Mouse (Mus musculus) forebrain, embryonic 14.5 days (tissue): ENCODE measurements at regions not wholly inside any gene's neighbourhood (a gene's known extent, or its start where the extent isn't known, plus 50 kb on each side); places are given as distances from the start of the nearest gene placed in this dataset.

Experiments
- ATAC-seq: fragments of 200-750 bp; cut with Nextera tagmentation; 2 replicates; pipeline ENCODE4 v1.8.0; 2017; ENCODE audit warnings: mild to moderate bottlenecking, moderate library complexity
- DNase-seq: peaks from one replicate; pipeline ENCODE4 v3.0.0-alpha.2; 2015; ENCODE audit warnings: low spot score
- H3K27ac ChIP-seq: fragments of 300-500 bp; sonication (generic); 2 replicates; pipeline ENCODE4 v1.5.1; 2014; ENCODE audit warnings: low read depth, mild to moderate bottlenecking, control low read depth, low read length, moderate library complexity
- H3K27me3 ChIP-seq: fragments of 300-500 bp; sonication (generic); replicated peaks from 2 replicates; pipeline ENCODE4 v1.6.1; 2014; ENCODE audit warnings: low read length, control low read depth, mixed read lengths; ENCODE audit not compliant: control insufficient read depth, insufficient read depth
- H3K36me3 ChIP-seq: fragments of 300-500 bp; sonication (generic); 2 replicates; pipeline ENCODE4 v1.6.1; 2014; ENCODE audit warnings: low read length, control low read depth; ENCODE audit not compliant: control insufficient read depth, insufficient read depth
- H3K4me1 ChIP-seq: fragments of 300-500 bp; sonication (generic); 2 replicates; pipeline ENCODE4 v1.6.1; 2014; ENCODE audit warnings: antibody characterized with exemption, low read length, control low read depth; ENCODE audit not compliant: control insufficient read depth, insufficient read depth
- H3K4me2 ChIP-seq: fragments of 300-500 bp; sonication (generic); 2 replicates; pipeline ENCODE4 v1.6.1; 2014; ENCODE audit warnings: mild to moderate bottlenecking, control low read depth, low read length
- H3K4me3 ChIP-seq: fragments of 300-500 bp; sonication (generic); 2 replicates; pipeline ENCODE4 v1.5.1; 2014; ENCODE audit warnings: low read depth, low read length, control low read depth
- H3K9ac ChIP-seq: fragments of 300-500 bp; sonication (generic); 2 replicates; pipeline ENCODE4 v1.6.1; 2014; ENCODE audit warnings: mild to moderate bottlenecking, low read length, control low read depth, moderate library complexity
- H3K9me3 ChIP-seq: fragments of 300-500 bp; sonication (generic); replicated peaks from 2 replicates; pipeline ENCODE4 v1.6.1; 2016; ENCODE audit warnings: low read length, control low read depth, mixed read lengths; ENCODE audit not compliant: control insufficient read depth
- WGBS: fragments of 180-500 bp; shearing (Covaris S2); extraction: QIAGEN DNeasy Blood & Tissue Kit; methylation state at CpG from one replicate; pipeline ENCODE4 v1.1.7; 2014; 5-methylcytosine and 5-hydroxymethylcytosine counted together

DNA sequence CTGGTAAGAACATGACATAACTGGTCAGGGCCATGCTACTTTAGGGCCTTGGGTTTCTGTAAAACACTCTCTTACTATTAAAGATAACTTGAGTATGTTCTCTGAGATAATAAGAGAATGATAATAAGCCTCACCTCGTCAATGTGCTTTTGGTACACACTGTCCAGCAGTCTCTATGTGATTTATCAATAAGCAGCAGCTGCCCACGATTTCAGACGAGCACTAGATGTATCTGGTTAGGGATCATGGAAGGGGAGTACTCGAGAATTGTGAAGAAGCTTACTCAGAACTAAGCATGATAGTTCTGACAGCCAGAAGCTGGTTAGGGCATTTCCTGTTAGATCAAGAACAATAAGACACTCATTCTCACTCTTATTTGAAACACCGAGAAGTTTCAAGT, 53.8 kb downstream of the Neurod6 start:
- no peak overlapping the region for H3K4me3 ChIP-seq
- no peaks in the 10 kb centered on the region for H3K36me3 ChIP-seq
- H3K4me1 ChIP-seq = no peaks in the 10 kb centered on the region
- H3K27me3 ChIP-seq = no peaks in the 10 kb centered on the region
- ATAC-seq = no peak
- DNase-seq = no peak
- H3K9ac ChIP-seq = no peak overlapping the region
- WGBS = 77% methylated on average over 5 of the region's 5 CpGs
- H3K27ac ChIP-seq = no peak overlapping the region
- H3K9me3 ChIP-seq = no peaks in the 10 kb centered on the region
- no peak overlapping the region for H3K4me2 ChIP-seq

DNA sequence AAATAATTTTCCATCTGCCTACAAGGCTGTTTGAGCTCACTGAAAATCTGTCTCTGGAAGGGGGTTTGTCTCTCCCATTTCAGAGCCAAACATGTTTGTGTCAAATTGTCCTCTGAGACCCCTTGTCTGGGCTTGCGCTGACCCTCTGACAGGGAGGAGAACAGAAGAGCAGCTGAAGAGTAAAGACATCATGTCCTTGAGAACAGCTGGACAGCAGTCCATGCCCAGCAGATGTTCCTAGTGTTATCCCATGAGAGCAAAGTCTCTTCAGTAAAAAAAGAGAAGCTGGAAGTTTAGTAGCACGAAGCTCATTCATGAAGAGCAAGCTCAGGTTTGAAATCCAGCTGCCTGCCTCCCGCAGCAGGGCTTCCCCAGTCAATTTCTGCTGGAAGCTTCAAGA, 60.7 kb downstream of the Neurod6 start:
- DNase-seq (no peak), ATAC-seq (no peak)
- no peaks in the 10 kb centered on the region for H3K36me3 ChIP-seq
- no peak overlapping the region for H3K4me2 ChIP-seq
- no peak overlapping the region for H3K27ac ChIP-seq
- 88% methylated on average over 3 of the region's 3 CpGs for WGBS
- 0 out of 2 replicates have a peak, but pooled peaks cover 3% of the 10 kb centered on the region for H3K4me1 ChIP-seq
- no peak overlapping the region for H3K4me3 ChIP-seq
- no peaks in the 10 kb centered on the region for H3K27me3 ChIP-seq
- H3K9ac ChIP-seq = no peak overlapping the region
- no peaks in the 10 kb centered on the region for H3K9me3 ChIP-seq

DNA sequence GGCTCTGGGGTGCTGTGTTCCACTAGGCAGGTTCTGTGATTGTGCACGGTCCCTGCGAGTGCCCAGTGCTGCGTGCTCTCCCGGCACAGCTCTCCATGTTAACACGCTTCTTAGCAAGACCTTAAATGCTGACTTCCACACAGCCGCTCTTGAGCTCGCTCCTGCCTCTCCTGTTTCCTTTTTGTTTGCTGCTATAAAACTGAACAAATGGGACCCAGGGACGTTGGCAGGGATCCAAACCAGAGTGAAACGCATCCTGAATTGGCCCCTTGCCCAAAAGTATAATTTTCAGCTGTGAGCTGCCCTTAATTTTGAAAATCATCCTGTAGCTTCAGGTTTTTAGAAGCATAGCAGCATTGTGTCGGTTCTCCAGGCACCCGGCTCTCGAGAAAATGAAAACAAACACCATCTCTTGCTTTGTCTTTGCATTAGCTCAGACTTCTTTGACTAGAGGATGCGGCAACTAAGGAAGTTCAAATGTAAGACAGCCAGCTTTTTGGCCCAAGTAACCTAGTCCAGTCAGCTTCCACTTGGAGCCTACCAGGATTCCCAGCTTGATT, 63.1 kb downstream of the Neurod6 start:
- Histone ChIP-seq H3K36me3 (no peaks in the 10 kb centered on the region), H3K9ac (peak overlapping the region; percentile 59), H3K4me1 (0 out of 2 replicates have a peak, but pooled peaks cover 3% of the 10 kb centered on the region), H3K9me3 (no peaks in the 10 kb centered on the region), H3K27me3 (no peaks in the 10 kb centered on the region), H3K4me2 (peak overlapping the region; percentile 53), H3K4me3 (peak overlapping the region; percentile 10; the same call in 1 of the 2 replicates), H3K27ac (peak overlapping the region; percentile 94)
- peak; percentile 91 for ATAC-seq
- peak; percentile 95 for DNase-seq
- 5% methylated on average over 13 of the region's 13 CpGs for WGBS

DNA sequence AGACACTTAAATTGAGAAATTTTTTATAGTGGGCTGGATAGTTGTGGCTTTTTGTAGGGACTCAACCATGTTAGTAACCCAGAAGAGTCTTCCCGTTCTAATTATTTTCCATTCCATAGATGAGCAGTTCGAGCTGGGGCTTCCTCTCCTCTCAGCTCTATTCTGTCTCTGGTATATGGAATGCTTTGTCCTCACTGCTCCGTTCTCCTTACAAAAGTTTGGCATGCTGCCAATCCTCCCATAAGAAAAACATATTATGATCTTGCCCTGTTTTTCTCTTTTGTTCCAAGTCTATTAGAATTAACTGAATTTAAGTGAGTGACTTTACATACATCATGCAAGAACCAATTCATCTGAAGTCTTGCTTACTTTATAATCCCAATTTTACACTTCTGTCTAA, 70.7 kb downstream of the Neurod6 start:
- no peaks in the 10 kb centered on the region for H3K9me3 ChIP-seq
- no peaks in the 10 kb centered on the region for H3K27me3 ChIP-seq
- no peaks in the 10 kb centered on the region for H3K4me1 ChIP-seq
- no peak overlapping the region for H3K9ac ChIP-seq
- no peaks in the 10 kb centered on the region for H3K36me3 ChIP-seq
- no peak overlapping the region for H3K4me2 ChIP-seq
- no peak for ATAC-seq
- no peak overlapping the region for H3K27ac ChIP-seq
- no peak overlapping the region for H3K4me3 ChIP-seq
- WGBS = 11% methylated on average over 3 of the region's 3 CpGs
- peak; percentile 43 for DNase-seq

DNA sequence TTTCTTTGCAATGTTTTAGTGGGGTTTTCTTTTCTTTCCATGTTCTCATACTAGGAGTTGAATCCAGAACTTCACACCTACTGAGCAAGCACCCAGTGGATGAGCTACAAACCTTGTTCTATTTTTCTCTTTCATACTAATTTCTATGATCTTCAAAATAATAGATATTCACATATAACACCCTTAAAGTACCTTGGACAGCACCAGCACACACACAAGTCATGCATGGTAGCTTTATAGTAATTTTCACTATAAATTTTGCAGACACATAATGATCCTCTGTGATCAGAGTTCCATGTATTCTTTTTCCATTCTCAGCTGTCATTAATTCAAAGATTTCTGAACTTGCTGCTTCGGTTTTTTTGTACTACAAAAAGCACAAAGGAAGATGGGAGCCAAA, 71.1 kb downstream of the Neurod6 start:
- Histone ChIP-seq H3K9ac (no peak overlapping the region), H3K4me2 (no peak overlapping the region), H3K4me1 (no peaks in the 10 kb centered on the region), H3K4me3 (no peak overlapping the region), H3K27me3 (no peaks in the 10 kb centered on the region), H3K27ac (no peak overlapping the region), H3K9me3 (no peaks in the 10 kb centered on the region), H3K36me3 (no peaks in the 10 kb centered on the region)
- DNase-seq = no peak
- no peak for ATAC-seq
- WGBS = 84% methylated on average over 1 of the region's 1 CpGs

DNA sequence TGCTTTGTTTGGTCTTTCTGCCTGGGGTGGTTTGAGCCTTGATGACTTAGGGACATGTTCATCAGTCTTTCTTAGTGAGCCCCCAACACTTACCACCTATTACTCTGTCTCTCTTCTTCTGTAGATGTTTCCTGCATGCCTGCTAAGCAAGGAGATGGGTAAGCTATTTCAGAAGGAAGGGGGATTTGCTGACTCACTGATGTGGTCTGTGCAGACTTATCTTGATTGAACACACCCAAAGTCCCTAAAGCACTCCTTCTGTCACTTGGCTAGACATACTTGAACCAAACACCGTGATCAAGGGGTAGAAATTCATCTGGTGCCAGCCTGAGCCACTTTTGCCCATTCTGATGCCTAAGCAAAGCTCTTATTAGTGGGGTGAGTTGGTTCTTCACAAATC, 72.0 kb downstream of the Neurod6 start:
- H3K4me1 ChIP-seq = no peaks in the 10 kb centered on the region
- no peak for DNase-seq
- no peaks in the 10 kb centered on the region for H3K27me3 ChIP-seq
- 82% methylated on average over 1 of the region's 1 CpGs for WGBS
- H3K4me2 ChIP-seq = no peak overlapping the region
- no peak overlapping the region for H3K4me3 ChIP-seq
- no peak overlapping the region for H3K27ac ChIP-seq
- H3K9ac ChIP-seq = no peak overlapping the region
- no peaks in the 10 kb centered on the region for H3K9me3 ChIP-seq
- H3K36me3 ChIP-seq = no peaks in the 10 kb centered on the region
- no peak for ATAC-seq

DNA sequence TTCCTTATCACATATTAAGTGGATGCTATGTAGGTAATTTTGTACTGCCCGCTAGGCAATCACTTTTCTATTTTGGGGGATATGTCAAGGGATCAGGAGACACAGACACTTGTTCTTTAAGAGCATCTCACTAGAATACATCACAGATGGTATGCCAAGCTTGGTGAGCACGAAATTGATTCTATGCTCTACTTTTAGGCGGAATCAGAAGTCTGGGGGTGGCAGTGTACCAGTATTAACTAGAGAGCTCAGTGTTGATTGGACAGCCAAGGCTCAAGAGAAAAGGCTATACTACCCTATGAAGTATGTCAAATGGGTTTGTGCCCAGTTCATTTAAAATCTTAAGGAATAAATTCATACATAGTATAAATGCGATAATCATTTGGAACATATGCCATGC, 84.0 kb downstream of the Neurod6 start:
- Histone ChIP-seq H3K4me2 (no peak overlapping the region), H3K27ac (no peak overlapping the region), H3K9me3 (no peaks in the 10 kb centered on the region), H3K9ac (no peak overlapping the region), H3K27me3 (no peaks in the 10 kb centered on the region), H3K4me1 (no peaks in the 10 kb centered on the region), H3K36me3 (no peaks in the 10 kb centered on the region), H3K4me3 (no peak overlapping the region)
- no peak for ATAC-seq
- no peak for DNase-seq
- 92% methylated on average over 4 of the region's 4 CpGs for WGBS

DNA sequence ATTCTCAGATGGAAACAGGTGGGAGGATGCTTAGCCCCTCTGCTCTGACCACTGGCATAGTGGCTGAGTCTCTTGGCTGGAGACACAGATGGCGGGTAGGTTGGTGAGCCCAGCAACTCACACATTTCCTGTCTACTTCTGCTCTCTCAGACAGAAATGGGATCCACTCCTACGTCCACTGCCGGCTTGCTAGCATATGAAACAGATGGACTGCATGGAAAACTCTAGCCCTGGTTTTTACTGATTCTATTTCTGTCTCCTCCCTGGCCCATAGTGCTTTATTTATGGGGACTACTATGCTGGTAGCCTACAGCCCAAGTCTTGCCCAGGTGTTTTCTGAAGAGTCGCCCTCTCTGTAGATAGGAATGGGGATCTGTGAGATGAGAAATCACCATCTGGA, 88.9 kb downstream of the Neurod6 start:
- Histone ChIP-seq H3K4me2 (no peak overlapping the region), H3K9me3 (no peaks in the 10 kb centered on the region), H3K27me3 (no peaks in the 10 kb centered on the region), H3K36me3 (no peaks in the 10 kb centered on the region), H3K9ac (no peak overlapping the region), H3K27ac (no peak overlapping the region), H3K4me3 (no peak overlapping the region), H3K4me1 (no peaks in the 10 kb centered on the region)
- no peak for DNase-seq
- ATAC-seq = no peak
- WGBS = 91% methylated on average over 4 of the region's 4 CpGs

DNA sequence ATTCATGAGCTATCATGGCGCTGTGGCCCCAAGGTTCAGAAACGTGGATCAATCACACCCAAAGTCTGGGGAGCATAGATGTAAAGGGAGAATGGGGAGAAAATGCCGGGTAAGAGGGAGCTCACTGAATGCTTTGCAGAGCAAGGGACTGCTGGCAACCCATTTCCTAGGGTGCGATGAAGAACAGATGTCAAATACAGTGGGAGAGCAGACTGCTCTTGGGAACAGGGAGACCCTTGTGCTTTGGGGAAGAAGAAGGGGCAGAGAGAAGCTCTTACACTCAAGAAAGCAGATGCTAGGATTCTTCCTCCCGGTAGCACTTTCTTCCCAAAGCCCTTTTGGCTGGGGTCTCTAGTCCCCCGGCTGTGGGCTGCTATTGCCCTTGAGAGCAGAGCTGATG, 100.0 kb downstream of the Neurod6 start:
- Histone ChIP-seq H3K27ac (peak overlapping the region; percentile 86), H3K4me1 (peaks cover 21% of the 10 kb centered on the region), H3K4me2 (no peak overlapping the region), H3K9ac (no peak overlapping the region), H3K27me3 (no peaks in the 10 kb centered on the region), H3K36me3 (no peaks in the 10 kb centered on the region), H3K4me3 (no peak overlapping the region), H3K9me3 (no peaks in the 10 kb centered on the region)
- DNase-seq (peak; percentile 53), ATAC-seq (no peak)
- 43% methylated on average over 6 of the region's 6 CpGs for WGBS
